Mouse (Mus musculus): ENCODE results near the gene Tpm3. TPM values are rescaled to one million over a fixed set of nuclear protein-coding genes. Genes with fewer than 3 reads are reported as not detected.
A peak's percentile ranks its signal among the peaks of the same experiment; 100 is the strongest.

Tpm3 gene
- total and polyA plus RNA-seq, 3 experiments: 205 to 274 (median 273) TPM

- no peaks in the 10 kb centered on the region for H3K27me3 ChIP-seq (ENCODE audit: control insufficient read depth in 1 of 2, insufficient read depth in 2 of 2, low read length in 2 of 2)
- TF ChIP-seq GABPA (IDR thresholded peaks at IDR 0.05; ENCODE audit: low read depth, low read length): no peak
- no peaks in the 10 kb centered on the region for H3K79me2 ChIP-seq (ENCODE audit: control insufficient read depth, insufficient read depth, low read length, poor library complexity)
- no peak overlapping the region for H3K4me3 ChIP-seq (ENCODE audit: control insufficient read depth in 1 of 2, insufficient read depth in 1 of 2, low read depth in 2 of 2, low read length in 2 of 2)
- DNase-seq (ENCODE audit: low read depth, low spot score): no peak
- no peak overlapping the region for H3K27ac ChIP-seq (ENCODE audit: control insufficient read depth, low read depth, low read length)
- H3K4me1 ChIP-seq (ENCODE audit: control insufficient read depth in 1 of 2, insufficient read depth in 2 of 2, low read length in 2 of 2): no peaks in the 10 kb centered on the region
- H3K9me3 ChIP-seq (replicated peaks; ENCODE audit: insufficient read depth, low read length): no peaks in the 10 kb centered on the region
- no peaks in the 10 kb centered on the region for H3K36me3 ChIP-seq (ENCODE audit: control insufficient read depth in 1 of 2, insufficient read depth in 2 of 2, low read length in 2 of 2)
- no peak overlapping the region for H3K9ac ChIP-seq (ENCODE audit: control insufficient read depth, low read depth, low read length, poor library complexity, severe bottlenecking)
Observed at GRCm38 (mm10) chr3:90132745-90133144, 60.3 kb downstream of the Tpm3 start.

- DNase-seq (ENCODE audit: low read depth, low spot score): peak; percentile 20
- Histone ChIP-seq H3K79me2 (ENCODE audit: control insufficient read depth, insufficient read depth, low read length, poor library complexity) (no peaks in the 10 kb centered on the region), H3K27ac (ENCODE audit: control insufficient read depth, low read depth, low read length) (no peak overlapping the region), H3K4me1 (ENCODE audit: control insufficient read depth in 1 of 2, insufficient read depth in 2 of 2, low read length in 2 of 2) (no peaks in the 10 kb centered on the region), H3K4me3 (ENCODE audit: control insufficient read depth in 1 of 2, insufficient read depth in 1 of 2, low read depth in 2 of 2, low read length in 2 of 2) (no peak overlapping the region), H3K9me3 (replicated peaks; ENCODE audit: insufficient read depth, low read length) (no peaks in the 10 kb centered on the region), H3K27me3 (ENCODE audit: control insufficient read depth in 1 of 2, insufficient read depth in 2 of 2, low read length in 2 of 2) (no peaks in the 10 kb centered on the region), H3K36me3 (ENCODE audit: control insufficient read depth in 1 of 2, insufficient read depth in 2 of 2, low read length in 2 of 2) (no peaks in the 10 kb centered on the region), H3K9ac (ENCODE audit: control insufficient read depth, low read depth, low read length, poor library complexity, severe bottlenecking) (no peak overlapping the region)
- TF ChIP-seq RAD21 (IDR thresholded peaks at IDR 0.05; ENCODE audit: low read depth, low read length) (peak; percentile 27), EP300 (IDR thresholded peaks at IDR 0.05; ENCODE audit: low read depth in 1 of 2, low read length in 2 of 2) (no peak), CTCF (IDR thresholded peaks at IDR 0.05 in 2 of 3, conservative IDR thresholded peaks at IDR 0.05 in 1 of 3; ENCODE audit: control insufficient read depth in 1 of 3, insufficient read depth in 1 of 3, low read depth in 2 of 3, low read length in 3 of 3, poor library complexity in 1 of 3, severe bottlenecking in 1 of 3) (peak in 1 of 3 experiments; percentile 37; a peak in 3 of 6 replicates), GABPA (IDR thresholded peaks at IDR 0.05; ENCODE audit: low read depth, low read length) (no peak), ZNF384 (IDR thresholded peaks at IDR 0.05; ENCODE audit: low read depth, low read length) (0 out of 2 replicates have a peak, but pooled peaks have one; percentile 52), MEF2A (IDR thresholded peaks at IDR 0.05; ENCODE audit: extremely low read depth, insufficient replicate concordance, low read depth, low read length, poor library complexity, severe bottlenecking) (no peak), SMC3 (IDR thresholded peaks at IDR 0.05; ENCODE audit: low read depth, low read length) (peak; percentile 45)
Observed at GRCm38 (mm10) chr3:90133331-90133730, 60.9 kb downstream of the Tpm3 start.

- no peaks in the 10 kb centered on the region for H3K9me3 ChIP-seq (replicated peaks; ENCODE audit: insufficient read depth, low read length)
- H3K27me3 ChIP-seq (ENCODE audit: control insufficient read depth in 1 of 2, insufficient read depth in 2 of 2, low read length in 2 of 2): no peaks in the 10 kb centered on the region
- H3K79me2 ChIP-seq (ENCODE audit: control insufficient read depth, insufficient read depth, low read length, poor library complexity): no peaks in the 10 kb centered on the region
- H3K9ac ChIP-seq (ENCODE audit: control insufficient read depth, low read depth, low read length, poor library complexity, severe bottlenecking): no peak overlapping the region
- no peak overlapping the region for H3K27ac ChIP-seq (ENCODE audit: control insufficient read depth, low read depth, low read length)
- TF ChIP-seq RCOR1 (IDR thresholded peaks at IDR 0.05; ENCODE audit: low read depth, low read length) (no peak), USF2 (IDR thresholded peaks at IDR 0.05; ENCODE audit: borderline replicate concordance in 1 of 2, insufficient read depth in 1 of 2, low read depth in 1 of 2, low read length in 2 of 2) (no peak), CHD1 (IDR thresholded peaks at IDR 0.05; ENCODE audit: low read depth, low read length) (no peak), USF1 (IDR thresholded peaks at IDR 0.05; ENCODE audit: low read depth, low read length) (no peak), NELFE (IDR thresholded peaks at IDR 0.05; ENCODE audit: low read depth, low read length) (no peak), ELF1 (IDR thresholded peaks at IDR 0.05; ENCODE audit: low read depth, low read length) (no peak), ZNF384 (IDR thresholded peaks at IDR 0.05; ENCODE audit: low read depth, low read length) (no peak), EP300 (IDR thresholded peaks at IDR 0.05; ENCODE audit: low read depth in 1 of 2, low read length in 2 of 2) (no peak), MYC (IDR thresholded peaks at IDR 0.05; ENCODE audit: low read depth, low read length) (no peak), BHLHE40 (IDR thresholded peaks at IDR 0.05; ENCODE audit: borderline replicate concordance, low read depth, low read length) (no peak), TAL1 (IDR thresholded peaks at IDR 0.05; ENCODE audit: low read length) (no peak), GABPA (IDR thresholded peaks at IDR 0.05; ENCODE audit: low read depth, low read length) (no peak), MYB (IDR thresholded peaks at IDR 0.05; ENCODE audit: low read depth, low read length) (no peak), ZKSCAN1 (IDR thresholded peaks at IDR 0.05; ENCODE audit: low read depth, low read length) (no peak), HCFC1 (IDR thresholded peaks at IDR 0.05; ENCODE audit: low read depth, low read length) (no peak)
- no peak for DNase-seq (ENCODE audit: low read depth, low spot score)
- H3K4me1 ChIP-seq (ENCODE audit: control insufficient read depth in 1 of 2, insufficient read depth in 2 of 2, low read length in 2 of 2): no peaks in the 10 kb centered on the region
- no peak overlapping the region for H3K4me3 ChIP-seq (ENCODE audit: control insufficient read depth in 1 of 2, insufficient read depth in 1 of 2, low read depth in 2 of 2, low read length in 2 of 2)
- H3K36me3 ChIP-seq (ENCODE audit: control insufficient read depth in 1 of 2, insufficient read depth in 2 of 2, low read length in 2 of 2): no peaks in the 10 kb centered on the region
Observed at GRCm38 (mm10) chr3:90134483-90134882, 62.0 kb downstream of the Tpm3 start.
